12 mouse cellular contexts compared by ENCODE assay signal in genomic region chr11:115188539-115189231, GRCm38 (mm10). TPM values are rescaled to one million over a fixed set of nuclear protein-coding genes. Genes with fewer than 3 reads are reported as not detected.
DNase-seq lines count a peak whose midpoint lies in the region; ATAC-seq and TF ChIP-seq lines count a peak whose summit lies in the region.
"Had no signal": no experiment of that assay in that cellular context is flagged by ENCODE, and none has a peak within 500 bp of the region (broad histone marks: within the 10 kb centered on the region; RNA-seq: fewer than 3 reads in every experiment).

No protein-coding gene starts in this region.

- no peaks in the 10 kb centered on the region for H3K27me3 ChIP-seq in liver, embryonic 12.5 days (replicated peaks)

- H3K4me2 ChIP-seq in liver, embryonic 12.5 days, result peak overlapping the region; percentile 95

- TF ChIP-seq POLR2A in bone marrow macrophage, adult 2 months (IDR thresholded peaks at IDR 0.05; ENCODE audit: borderline replicate concordance, low read depth, low read length), result no peak

- peaks cover 38% of the 10 kb centered on the region for H3K4me1 ChIP-seq in bone marrow macrophage, adult 2 months (ENCODE audit: control insufficient read depth, insufficient read depth, low read length)
- peaks cover 65% of the 10 kb centered on the region for H3K4me1 ChIP-seq in liver, embryonic 12.5 days

- peak; percentile 66 for DNase-seq in lung, postnatal 36 days
- no peak for DNase-seq in lung, postnatal 14 days
- no peak for DNase-seq in adrenal gland, adult 8-10 months
- no peak for DNase-seq in left cerebral cortex, postnatal 36 days (ENCODE audit: low spot score in 2 of 2)
- DNase-seq: cerebellum, adult 8-10 months; heart, adult 18-20 months; kidney, adult 18-20 months had no signal

- peak overlapping the region; percentile 76 for H3K4me3 ChIP-seq in bone marrow macrophage, adult 2 months (ENCODE audit: insufficient read depth, low read length)
- peak overlapping the region; percentile 76; the same call in 1 of the 2 replicates for H3K4me3 ChIP-seq in liver, embryonic 12.5 days

- H3K36me3 ChIP-seq in liver, embryonic 12.5 days, result peaks cover 23% of the 10 kb centered on the region

- WGBS in liver, embryonic 12.5 days (ENCODE audit: insufficient replicate concordance), result 29% methylated on average over 13 of the region's 13 CpGs

- 0 out of 2 replicates have a peak overlapping the region, but pooled peaks have one; percentile 12 for H3K9ac ChIP-seq in liver, embryonic 12.5 days

- no peaks in the 10 kb centered on the region for H3K9me3 ChIP-seq in liver, embryonic 12.5 days (replicated peaks)

- intact Hi-C loops in left cerebral cortex, postnatal 36 days (cut with DNase I), result no loop called here

- H3K27ac ChIP-seq in bone marrow macrophage, adult 2 months (ENCODE audit: insufficient read depth, low read depth, low read length), result peak overlapping the region; percentile 92
- H3K27ac ChIP-seq in liver, embryonic 12.5 days, result peak overlapping the region; percentile 51; the same call in 1 of the 2 replicates
- H3K27ac ChIP-seq: left cerebral cortex, adult 2 months had no signal

- ATAC-seq in liver, embryonic 12.5 days, result no peak
- peak; percentile 55 for ATAC-seq in neutrophil, adult 5-6 weeks (ENCODE audit: extremely low read depth, insufficient number of reproducible peaks, low FRiP score, poor library complexity, severe bottlenecking)

- peak; percentile 36; the same call in 1 of the 2 replicates for TF ChIP-seq CTCF in bone marrow macrophage, adult 2 months (IDR thresholded peaks at IDR 0.05; ENCODE audit: low read depth, low read length)

RNA-seq across cellular contexts. Expression of gene Nat9, which starts 1.0 kb away (rescaled TPM):
- polyA plus RNA-seq in bone marrow macrophage, adult 2 months (2012; ENCODE audit: insufficient read depth, insufficient read length, missing spikeins), result 23.5 and 24.0 TPM in 2 replicates
- polyA plus RNA-seq in liver, embryonic 12.5 days (2016; fragmentation: Nextera tagmentation; extraction: Ambion mirVana), result 12.8 and 12.9 TPM in 2 replicates
- total RNA-seq in neutrophil, adult 5-6 weeks (2017), result 50.6 and 63.4 TPM in 2 replicates
- 10 to 100 TPM; 29.0 to 32.1 (median 30.3) TPM for total RNA-seq in adrenal gland, adult 8-10 months (2022)
- 10 to 100 TPM; 25.2 to 30.1 TPM for total RNA-seq in left cerebral cortex, postnatal 36 days (2021)

RNA-seq across cellular contexts. Expression of gene Tmem104, which starts 1.4 kb away (rescaled TPM):
- polyA plus RNA-seq in bone marrow macrophage, adult 2 months (2012; ENCODE audit: insufficient read depth, insufficient read length, missing spikeins), result 40.2 and 42.7 TPM in 2 replicates
- 7.5 and 8.1 TPM in 2 replicates for polyA plus RNA-seq in liver, embryonic 12.5 days (2016; fragmentation: Nextera tagmentation; extraction: Ambion mirVana)
- total RNA-seq in neutrophil, adult 5-6 weeks (2017), result 9.3 and 19.8 TPM in 2 replicates
- total RNA-seq in adrenal gland, adult 8-10 months (2022), result 10 to 100 TPM; 24.8 to 34.0 (median 27.3) TPM
- 10 to 100 TPM; 14.2 to 15.4 TPM for total RNA-seq in left cerebral cortex, postnatal 36 days (2021)

RNA-seq across cellular contexts. Expression of gene Slc9a3r1, which starts 25.5 kb away (rescaled TPM):
- 76.2 and 78.8 TPM in 2 replicates for polyA plus RNA-seq in bone marrow macrophage, adult 2 months (2012; ENCODE audit: insufficient read depth, insufficient read length, missing spikeins)
- polyA plus RNA-seq in liver, embryonic 12.5 days (2016; fragmentation: Nextera tagmentation; extraction: Ambion mirVana), result 74.5 and 75.7 TPM in 2 replicates
- total RNA-seq in neutrophil, adult 5-6 weeks (2017), result 115 and 118 TPM in 2 replicates
- total RNA-seq in adrenal gland, adult 8-10 months (2022), result 10 to 100 TPM; 21.0 to 25.6 (median 22.2) TPM
- total RNA-seq in left cerebral cortex, postnatal 36 days (2021), result 10 to 100 TPM; 76.4 to 82.8 TPM

RNA-seq across cellular contexts. Expression of gene Cd300lf, which starts 54.9 kb away (rescaled TPM):
- 1.9 and 2.9 TPM in 2 replicates for polyA plus RNA-seq in bone marrow macrophage, adult 2 months (2012; ENCODE audit: insufficient read depth, insufficient read length, missing spikeins)
- polyA plus RNA-seq in liver, embryonic 12.5 days (2016; fragmentation: Nextera tagmentation; extraction: Ambion mirVana), result 0.90 and 1.3 TPM in 2 replicates
- 369 and 393 TPM in 2 replicates for total RNA-seq in neutrophil, adult 5-6 weeks (2017)
- 1 to 10 TPM in 3 of 4 experiments, under 1 TPM in 1; 0.95 to 1.9 (median 1.4) TPM for total RNA-seq in adrenal gland, adult 8-10 months (2022)
- under 1 TPM; 0.44 to 0.48 TPM for total RNA-seq in left cerebral cortex, postnatal 36 days (2021)
- polyA plus RNA-seq: erythroblast, embryonic 14.5 days had no signal
